Mouse (Mus musculus): Measurements from ENCODE around the gene Gm10722.
"Not testable (repeated sequence)": the region's sequence is repeated elsewhere in the genome, so short reads cannot be mapped to it uniquely, and the experiment has no call there.

Gene Gm10722

DNA sequence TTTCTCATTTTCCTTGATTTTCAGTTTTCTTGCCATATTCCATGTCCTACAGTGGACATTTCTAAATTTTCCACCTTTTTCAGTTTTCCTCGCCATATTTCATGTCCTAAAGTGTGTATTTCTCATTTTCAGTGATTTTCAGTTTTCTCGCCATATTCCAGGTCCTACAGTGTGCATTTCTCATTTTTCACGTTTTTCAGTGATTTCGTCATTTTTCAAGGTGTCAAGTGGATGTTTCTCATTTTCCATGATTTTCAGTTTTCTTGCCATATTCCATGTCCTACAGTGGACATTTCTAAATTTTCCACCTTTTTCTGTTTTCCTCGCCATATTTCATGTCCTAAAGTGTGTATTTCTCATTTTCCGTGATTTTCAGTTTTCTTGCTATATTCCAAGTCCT, 24.9 kb downstream of the Gm10722 start:
- not testable (repeated sequence) for DNase-seq (ENCODE audit: inconsistent ontology term)

DNA sequence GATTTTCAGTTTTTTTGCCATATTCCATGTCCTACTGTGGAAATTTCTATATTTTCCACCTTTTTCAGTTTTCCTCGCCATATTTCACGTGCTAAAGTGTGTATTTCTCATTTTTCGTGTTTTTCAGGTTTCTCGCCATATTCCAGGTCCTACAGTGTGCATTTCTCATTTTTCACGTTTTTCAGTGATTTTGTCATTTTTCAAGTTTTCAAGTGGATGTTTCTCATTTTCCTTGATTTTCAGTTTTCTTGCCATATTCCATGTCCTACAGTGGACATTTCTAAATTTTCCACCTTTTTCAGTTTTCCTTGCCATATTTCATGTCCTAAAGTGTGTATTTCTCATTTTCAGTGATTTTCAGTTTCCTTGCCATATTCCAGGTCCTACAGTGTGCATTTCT, 25.4 kb downstream of the Gm10722 start:
- DNase-seq (ENCODE audit: inconsistent ontology term), result not testable (repeated sequence)

- not testable (repeated sequence) for DNase-seq (ENCODE audit: inconsistent ontology term)
Measured at GRCm38 (mm10) chr9:3026741-3027140, 26.0 kb downstream of the Gm10722 start.

GRCm38 (mm10) chr9:3027200-3027599, 26.5 kb downstream of the Gm10722 start:
- peak; percentile 82 for DNase-seq (ENCODE audit: inconsistent ontology term)

DNA sequence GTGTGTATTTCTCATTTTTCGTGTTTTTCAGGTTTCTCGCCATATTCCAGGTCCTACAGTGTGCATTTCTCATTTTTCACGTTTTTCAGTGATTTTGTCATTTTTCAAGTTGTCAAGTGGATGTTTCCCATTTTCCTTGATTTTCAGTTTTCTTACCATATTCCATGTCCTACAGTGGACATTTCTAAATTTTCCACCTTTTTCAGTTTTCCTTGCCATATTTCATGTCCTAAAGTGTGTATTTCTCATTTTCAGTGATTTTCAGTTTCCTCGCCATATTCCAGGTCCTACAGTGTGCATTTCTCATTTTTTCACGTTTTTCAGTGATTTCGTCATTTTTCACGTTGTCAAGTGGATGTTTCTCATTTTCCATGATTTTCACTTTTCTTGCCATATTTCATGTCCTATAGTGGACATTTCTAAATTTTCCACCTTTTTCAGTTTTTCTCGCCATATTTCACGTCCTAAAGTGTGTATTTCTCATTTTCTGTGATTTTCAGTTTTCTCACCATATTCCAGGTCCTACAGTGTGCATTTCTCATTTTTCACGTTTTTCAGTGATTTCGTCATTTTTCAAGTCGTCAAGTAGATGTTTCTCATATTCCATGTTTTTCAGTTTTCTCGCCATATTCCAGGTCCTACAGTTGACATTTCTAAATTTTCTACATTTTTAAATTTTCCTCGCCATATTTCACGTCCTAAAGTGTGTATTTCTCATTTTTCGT, 28.7 kb downstream of the Gm10722 start:
- not testable (repeated sequence) for DNase-seq (ENCODE audit: inconsistent ontology term)

DNA sequence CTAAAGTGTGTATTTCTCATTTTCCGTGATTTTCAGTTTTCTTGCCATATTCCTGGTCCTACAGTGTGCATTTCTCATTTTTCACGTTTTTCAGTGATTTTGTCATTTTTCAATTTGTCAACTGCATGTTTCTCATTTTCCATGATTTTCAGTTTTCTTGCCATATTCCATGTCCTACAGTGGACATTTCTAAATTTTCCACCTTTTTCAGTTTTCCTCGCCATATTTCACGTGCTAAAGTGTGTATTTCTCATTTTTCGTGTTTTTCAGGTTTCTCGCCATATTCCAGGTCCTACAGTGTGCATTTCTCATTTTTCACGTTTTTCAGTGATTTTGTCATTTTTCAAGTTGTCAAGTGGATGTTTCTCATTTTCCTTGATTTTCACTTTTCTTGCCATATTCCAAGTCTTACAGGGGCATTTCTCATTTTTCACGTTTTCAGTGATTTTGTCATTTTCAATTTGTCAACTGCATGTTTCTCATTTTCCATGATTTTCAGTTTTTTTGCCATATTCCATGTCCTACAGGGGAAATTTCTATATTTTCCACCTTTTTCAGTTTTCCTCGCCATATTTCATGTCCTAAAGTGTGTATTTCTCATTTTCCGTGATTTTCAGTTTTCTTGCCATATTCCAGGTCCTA, 30.1 kb downstream of the Gm10722 start:
- DNase-seq (ENCODE audit: inconsistent ontology term), result peak; percentile 98

DNA sequence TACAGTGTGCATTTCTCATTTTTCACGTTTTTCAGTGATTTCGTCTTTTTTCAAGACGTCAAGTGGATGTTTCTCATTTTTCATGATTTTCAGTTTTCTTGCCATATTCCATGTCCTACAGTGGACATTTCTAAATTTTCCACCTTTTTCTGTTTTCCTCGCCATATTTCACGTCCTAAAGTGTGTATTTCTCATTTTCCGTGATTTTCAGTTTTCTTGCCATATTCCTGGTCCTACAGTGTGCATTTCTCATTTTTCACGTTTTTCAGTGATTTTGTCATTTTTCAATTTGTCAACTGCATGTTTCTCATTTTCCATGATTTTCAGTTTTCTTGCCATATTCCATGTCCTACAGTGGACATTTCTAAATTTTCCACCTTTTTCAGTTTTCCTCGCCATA, 33.6 kb downstream of the Gm10722 start, which contains the start of gene Gm17535:
Gm17535 (plus strand) TSS at position 301 of the 400 bp plus-strand sequence.
- DNase-seq (ENCODE audit: inconsistent ontology term), result not testable (repeated sequence)

DNA sequence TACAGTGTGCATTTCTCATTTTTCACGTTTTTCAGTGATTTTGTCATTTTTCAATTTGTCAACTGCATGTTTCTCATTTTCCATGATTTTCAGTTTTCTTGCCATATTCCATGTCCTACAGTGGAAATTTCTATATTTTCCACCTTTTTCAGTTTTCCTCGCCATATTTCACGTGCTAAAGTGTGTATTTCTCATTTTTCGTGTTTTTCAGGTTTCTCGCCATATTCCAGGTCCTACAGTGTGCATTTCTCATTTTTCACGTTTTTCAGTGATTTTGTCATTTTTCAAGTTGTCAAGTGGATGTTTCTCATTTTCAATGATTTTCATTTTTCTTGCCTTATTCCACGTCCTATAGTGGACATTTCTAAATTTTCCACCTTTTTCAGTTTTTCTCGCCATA, 35.9 kb downstream of the Gm10722 start, which contains the start of gene Gm10715:
Gm10715 (plus strand) TSS at position 301 of the 400 bp plus-strand sequence.
- DNase-seq (ENCODE audit: inconsistent ontology term), result not testable (repeated sequence)

DNA sequence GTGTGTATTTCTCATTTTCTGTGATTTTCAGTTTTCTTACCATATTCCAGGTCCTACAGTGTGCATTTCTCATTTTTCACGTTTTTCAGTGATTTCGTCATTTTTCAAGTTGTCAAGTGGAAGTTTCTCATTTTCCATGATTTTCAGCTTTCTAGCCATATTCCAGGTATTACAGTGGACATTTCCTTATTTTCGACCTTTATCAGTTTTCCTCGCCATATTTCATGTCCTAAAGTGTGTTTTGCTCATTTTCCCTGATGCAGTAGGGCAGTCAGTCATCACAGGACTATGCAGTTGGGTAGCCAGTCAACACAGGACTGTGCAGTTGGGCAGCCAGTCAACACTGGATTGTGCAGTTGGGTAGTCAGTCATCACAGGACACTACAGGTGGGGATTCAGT, 37.4 kb downstream of the Gm10722 start:
- DNase-seq (ENCODE audit: inconsistent ontology term), result peak; percentile 40
